Mouse (Mus musculus) right cerebral cortex, postnatal 10 days (tissue): ENCODE results near the gene Mast4.

ENCODE experiments used
- DNase-seq, 2 experiments: peaks; one replicate each; pipeline ENCODE4 v3.0.0; 2021; ENCODE audit warnings: low spot score in 2 of 2

Mast4 gene

DNA sequence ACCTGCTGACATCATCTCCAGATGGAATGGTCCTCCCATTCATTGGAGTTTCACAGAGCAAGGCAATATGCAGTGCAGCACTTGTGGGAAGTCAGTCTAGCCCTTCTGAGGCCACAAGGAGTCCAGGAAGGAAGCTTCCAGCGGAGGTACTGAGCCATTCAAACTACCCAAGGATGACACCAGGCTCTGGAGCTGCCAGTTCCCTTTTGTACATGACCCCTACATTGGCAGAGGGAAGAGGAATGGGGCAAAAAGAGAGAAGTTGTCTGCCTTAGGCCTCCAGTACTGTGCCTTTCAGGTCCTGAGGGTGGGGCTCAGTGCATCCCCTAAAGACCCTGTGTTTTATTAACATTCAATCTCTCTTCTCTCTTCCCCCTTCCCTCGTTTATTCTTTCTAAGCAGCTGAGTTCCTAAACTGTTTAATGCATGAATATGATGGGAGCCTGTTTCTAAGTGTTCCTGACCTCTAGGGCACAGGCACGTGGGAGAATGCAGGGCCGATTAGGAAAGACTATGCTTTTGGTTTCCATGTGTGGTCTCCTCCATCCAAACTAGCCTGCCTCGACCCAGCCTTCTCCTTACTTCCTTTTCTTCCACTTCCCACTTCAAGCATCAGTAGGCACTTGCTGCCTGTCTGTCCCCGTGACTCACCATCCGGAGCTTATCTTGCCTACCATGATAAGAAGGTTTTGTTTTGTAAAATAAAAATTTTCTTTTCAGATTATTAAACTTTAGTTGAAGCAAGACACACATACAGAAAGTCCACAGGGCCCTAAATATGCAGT, 639.0 kb downstream of the Mast4 start:
- peak in 1 of 2 experiments; percentile 33 for DNase-seq

DNA sequence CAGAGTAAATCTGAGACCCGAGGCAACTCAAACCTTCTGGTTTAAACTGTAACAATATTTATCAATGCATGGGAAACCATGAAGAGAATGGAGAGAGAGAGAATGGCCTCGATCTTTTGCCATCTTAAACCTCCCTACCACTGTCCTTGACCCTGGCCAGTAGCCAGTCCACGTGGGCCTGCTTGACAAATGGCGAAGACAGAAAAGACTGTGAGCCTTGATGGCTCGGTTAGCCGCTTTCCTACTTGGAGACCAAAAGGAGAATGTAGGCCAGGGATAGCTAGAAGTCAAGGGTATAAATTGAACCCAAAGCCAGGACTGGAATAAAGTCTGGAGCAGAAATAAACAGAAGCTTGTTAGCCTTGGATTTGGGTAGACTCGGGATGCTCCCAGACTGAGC, 640.1 kb downstream of the Mast4 start:
- DNase-seq = peak in 1 of 2 experiments; percentile 29

DNA sequence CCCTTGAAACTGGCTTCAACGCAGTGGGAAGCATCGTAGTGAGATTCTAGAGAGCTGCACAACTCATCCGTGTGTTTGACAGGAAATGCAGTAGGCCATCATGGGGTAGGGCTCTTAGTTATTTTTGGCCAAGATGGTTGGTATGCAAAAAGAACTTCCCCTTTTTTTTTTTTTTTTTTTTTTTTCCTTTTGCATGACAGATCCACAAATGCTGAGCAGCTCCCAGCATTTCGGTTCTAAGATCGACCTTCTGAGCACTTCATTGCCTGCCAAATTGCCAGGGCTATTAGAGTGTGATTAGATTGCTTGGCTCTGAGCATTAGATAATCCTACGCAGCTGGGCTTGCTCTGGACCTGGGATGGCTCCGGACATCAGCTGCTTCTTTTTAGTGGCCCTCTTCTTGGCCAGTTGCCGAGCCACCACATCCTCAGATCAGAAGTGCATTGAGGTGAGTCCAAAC, 640.9 kb downstream of the Mast4 start, which contains the start of gene Cd180:
Cd180 (plus strand) TSS at position 218 of the 461 bp plus-strand sequence.
- DNase-seq = peak; percentile 42 to 51

DNA sequence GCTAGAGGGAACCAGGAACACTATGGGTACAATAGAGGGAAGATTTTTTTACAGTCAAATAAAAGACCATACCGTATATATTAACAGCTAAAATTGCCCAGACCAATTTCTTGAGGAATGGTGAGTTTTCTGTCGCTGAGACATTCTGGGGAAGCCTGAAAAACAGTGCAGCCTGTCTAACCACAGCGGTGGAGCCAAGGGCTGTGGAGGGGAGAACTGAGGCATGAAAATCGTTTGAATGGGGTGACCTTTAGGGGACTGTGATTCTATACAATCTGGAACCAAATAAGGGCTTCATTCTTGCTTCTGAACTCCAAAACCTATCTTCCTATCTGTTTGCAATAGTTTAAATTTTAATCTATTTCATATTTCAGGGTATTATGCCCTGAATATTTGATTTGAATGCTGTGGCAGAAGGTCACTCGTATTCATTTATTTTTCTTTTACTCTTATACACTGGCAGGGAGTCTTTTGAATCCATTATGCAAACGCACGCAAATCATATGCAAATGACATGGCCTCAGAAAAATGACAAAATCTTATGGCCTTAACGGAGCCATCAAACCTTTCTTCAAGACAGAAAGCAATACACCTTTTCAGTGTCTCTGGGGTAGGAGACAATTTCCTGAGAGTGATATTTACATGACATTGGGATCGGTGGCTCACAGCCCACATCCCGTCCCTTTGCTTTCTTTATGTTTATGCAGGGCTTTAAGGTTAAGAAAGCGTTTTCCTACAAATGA, 642.7 kb downstream of the Mast4 start:
- no peak for DNase-seq

DNA sequence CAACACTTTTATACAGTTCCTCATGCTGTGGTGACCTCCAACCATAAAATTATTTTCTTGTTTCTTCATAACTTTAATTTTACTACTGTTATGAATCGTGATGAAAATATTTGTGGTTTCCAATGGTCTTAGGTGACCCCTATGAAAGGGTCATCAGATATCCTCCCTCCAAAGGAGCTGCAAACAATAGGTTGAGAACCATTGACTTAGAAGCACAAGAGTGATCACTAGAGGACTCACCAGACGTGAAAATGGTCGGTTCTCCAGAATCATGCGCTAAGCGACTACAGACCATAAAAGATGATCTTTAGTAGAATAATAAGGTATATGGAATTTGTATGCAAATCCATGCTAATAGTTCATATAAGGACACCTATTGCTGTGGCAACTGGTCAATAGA, 644.1 kb downstream of the Mast4 start:
- DNase-seq = no peak

DNA sequence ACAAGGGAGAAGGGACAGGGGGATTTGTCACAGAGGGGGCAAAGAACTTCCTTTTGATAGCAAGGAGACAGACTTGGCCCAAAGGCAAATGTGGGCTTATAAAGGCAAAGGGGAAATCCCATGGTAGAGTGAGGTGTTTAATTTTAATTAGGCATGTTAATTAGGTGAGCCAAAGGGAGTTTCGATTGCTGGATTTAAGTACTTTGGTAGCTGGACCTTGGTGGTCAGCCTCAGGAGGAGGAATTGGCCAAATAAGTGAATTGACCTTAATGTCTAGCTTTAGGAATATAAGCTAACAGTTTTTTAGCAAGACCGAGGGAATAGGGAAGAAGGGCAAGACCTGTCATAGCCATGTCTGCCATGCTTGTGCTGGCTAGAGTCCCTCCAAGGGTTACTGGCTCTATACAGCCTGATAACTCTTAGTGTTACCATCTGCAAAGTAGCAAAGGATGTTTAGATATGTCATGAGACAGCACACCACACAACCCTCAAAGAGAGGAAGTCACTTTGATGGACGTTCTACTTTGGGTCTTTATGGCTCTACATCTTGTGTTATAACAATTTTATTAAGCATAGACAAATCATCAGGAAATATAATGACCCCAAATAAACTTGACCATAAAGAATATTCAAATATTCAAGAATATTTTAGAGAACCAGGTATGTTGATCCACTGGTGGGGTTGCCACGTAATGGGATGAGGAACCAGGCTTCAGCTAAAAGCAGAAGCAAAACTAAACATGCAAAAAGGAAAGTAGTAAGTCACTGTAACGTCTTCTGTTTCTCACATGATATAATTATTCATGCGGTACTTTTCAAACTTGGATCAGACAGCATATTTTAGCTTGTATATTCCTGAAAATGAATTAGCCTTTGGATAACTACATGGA, 644.9 kb downstream of the Mast4 start:
- no peak for DNase-seq

DNA sequence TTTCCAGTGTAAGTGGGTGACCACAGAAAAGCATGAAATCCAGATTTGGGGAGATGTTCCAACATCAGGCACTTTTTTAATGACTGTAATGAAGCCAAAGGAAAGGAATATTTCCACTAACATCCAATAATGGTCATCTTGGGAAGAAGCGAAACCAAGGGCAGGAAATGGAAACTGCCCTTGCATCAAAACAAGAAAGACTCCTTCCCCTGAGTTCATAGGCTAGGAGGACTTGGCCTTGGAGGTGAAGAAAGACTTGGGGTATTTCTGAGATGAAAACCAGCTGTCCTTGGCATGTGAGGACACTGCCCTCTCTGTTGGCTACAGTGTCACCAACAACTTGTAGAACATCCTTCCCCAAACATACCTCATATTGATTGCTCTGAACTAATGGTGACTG, 646.2 kb downstream of the Mast4 start:
- no peak for DNase-seq

DNA sequence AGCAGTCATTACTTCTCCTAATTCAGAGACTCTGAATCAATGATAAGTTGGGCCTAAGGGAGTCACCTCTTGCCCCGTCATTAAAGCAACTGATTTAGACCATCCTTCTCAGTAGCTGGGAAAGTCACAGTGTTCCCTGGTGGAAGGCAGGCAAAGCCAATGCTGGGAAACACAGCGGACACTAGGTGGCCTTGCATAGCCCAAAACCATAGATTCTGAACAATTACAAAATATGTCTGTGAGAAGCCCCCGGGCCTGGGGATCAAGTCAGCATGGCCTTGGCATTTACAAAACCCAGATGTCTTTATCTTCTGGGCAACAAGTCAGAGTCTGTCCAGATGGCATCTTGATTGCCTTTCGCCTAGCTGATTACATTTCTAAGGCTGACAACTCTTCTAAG, 649.4 kb downstream of the Mast4 start:
- no peak for DNase-seq
